Mouse (Mus musculus): ENCODE measurements around the gene Fam19a2.

Gene Fam19a2

DNA sequence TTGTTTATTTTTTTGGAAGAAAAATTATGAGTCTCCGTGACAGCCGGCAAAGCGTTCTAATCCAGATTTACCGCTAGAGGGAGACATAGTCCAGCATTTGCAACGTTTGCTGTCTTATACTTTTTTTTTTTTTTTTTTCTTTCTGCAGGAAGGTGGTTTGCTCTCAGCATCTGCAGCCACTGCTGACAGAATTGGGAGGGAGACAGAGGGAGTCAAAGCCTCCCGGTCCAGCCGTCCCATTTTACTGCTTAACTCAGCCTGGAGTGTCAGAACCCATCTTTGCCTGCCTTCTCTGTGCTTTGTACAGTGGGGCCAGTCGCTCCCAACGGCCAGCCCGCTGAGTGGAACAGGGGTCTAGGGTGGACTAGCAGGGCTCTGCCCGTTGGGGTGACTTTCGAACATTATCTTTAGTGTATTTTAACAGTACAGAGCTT lies at the start of gene Fam19a2:
Gene Fam19a2 (plus strand): TSS at position 121 of the 434 bp plus-strand sequence.
- peak; percentile 51 for DNase-seq

DNA sequence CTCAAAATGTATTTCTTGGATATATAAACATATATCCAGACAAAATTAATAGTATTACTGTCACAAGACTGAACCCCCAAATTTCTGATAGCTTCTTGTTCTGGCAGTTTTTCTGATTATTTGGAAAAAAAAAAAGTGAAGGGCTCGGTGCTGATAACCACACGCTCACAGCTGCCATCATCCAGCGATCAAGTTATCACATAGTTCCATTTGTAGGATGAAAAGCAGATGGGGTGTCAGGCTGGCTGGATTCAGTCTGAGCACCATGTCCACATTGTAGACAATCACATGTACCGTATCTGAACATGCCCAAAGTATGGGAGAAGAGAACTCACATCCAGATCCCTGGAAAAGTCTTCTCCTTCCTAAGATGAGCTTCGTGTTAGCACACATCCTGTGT lies 41.0 kb upstream of the Fam19a2 start:
- DNase-seq, result no peak

DNA sequence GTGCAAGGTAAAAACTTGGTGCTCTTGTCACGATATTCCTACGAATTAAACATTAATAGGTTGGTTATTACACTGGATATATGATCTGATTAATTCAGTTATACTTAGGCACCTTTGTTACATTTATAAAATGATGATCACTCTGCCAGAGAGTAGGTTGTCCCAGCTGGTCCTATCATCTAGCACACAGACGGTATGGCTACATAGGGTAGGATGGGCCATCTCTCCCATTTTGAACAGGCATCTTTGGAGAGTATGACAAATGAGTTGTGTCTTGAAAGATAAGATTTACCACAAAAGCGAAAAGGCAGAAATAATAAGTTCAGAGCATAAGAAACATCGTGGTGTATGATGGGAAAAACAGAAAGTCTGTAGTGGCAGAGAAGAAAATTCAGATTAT lies 34.4 kb upstream of the Fam19a2 start:
- no peak for DNase-seq

DNA sequence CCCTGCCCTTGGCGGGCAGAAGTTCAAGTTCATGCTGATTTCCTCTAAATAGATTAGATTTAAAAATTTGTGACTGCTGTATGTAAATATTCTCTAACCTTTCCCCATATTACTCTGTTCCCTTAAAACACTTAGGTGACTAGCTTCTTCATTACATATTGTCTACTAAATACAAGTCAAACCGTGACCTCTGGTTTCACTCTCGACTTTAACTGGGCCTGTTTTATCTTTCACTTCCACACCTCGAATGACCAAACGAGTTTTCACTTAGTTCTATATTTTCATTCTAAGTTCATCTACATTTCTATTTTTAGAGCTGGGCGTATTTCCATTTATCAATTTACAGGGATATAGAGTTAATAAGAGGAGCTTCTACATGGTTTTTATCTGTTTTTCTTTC lies 15.7 kb upstream of the Fam19a2 start:
- DNase-seq, result no peak

- DNase-seq, result no peak
Observed at GRCm38 (mm10) chr10:123251904-123252303, 11.9 kb upstream of the Fam19a2 start.

DNA sequence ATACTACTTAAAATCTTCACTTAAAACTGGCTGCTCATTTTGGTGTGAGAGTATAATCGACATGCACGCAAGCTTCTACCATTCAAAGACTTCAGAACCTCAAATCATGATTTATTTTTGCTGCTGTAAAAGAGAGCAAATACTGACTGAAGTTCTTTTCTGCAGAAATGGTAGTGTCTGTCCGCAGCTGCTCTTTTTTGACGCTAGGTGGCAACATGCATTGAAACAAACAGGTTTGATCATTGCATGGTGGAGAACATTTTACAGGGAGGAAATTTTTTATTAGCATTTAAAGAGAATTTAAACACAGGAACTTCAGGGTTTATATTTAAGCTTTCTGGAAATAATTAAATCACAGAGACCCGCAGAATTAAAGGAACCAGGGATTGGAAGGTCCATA lies 9.5 kb upstream of the Fam19a2 start:
- peak; percentile 24 for DNase-seq

- DNase-seq, result no peak
Observed at GRCm38 (mm10) chr10:123255674-123256348, 8.0 kb upstream of the Fam19a2 start.

DNA sequence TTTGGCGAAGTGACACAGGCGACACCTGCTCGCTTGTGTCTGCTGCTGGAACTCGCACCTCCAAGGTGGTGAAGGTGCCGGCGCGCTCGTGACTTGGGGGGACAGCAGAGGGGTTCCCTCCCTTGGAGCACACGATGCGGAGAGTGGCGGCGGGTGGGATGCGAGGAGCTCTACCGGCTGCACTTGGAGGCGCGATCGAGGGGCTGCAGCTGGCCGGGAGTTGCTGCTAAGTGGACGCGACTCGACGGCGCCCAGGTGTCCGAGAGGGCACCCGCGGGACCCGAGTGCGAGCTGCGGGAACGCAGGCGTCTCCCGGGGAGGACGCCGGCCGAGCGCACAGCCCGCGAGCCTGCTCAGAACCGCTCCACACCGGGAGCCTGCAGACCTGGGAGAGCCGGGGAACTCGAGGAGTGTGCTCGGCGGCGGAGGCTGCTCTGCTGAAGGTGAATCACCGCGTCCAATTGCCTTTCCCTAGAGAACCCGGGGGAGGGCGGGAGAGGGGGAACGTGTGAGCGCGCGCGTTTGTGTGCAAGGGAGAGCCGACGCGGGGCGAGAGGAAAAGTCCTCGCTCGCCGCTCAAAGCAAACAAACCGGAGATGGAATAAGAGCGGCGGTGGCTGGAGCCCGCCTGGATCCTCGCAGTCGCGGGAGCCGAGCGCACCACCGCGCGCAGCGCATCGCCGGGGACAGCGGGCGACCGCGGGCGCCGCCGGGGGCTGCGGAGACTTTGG lies 830 bp downstream of the Fam19a2 start:
- no peak for DNase-seq

DNA sequence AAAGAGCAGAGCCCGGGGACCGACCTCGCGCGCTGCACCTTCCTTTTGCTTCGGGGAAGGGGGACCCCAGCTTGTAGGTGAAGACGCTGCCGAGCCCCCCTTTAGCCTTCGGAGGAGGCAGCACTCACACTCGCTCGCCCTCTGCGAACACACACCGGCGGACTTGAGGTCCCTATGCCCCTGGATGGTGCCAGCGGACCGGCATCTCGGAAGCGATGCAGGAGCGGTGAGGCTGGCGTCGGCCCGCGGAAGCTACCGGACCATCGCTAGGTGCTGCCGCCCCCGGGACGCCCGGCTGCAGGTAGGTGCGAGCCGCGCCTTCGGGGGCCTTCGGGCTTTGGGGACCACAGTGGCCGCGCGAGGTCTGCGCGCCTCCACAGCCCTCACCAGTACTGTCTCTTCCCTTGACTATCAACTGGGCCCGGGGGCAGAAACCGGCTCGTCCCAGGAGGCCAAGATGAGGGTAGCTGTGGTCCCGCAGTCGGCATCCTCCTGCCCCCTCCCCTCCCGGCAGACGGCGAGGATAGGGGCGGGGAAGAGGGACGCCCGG lies 1.5 kb downstream of the Fam19a2 start:
- no peak for DNase-seq

- DNase-seq, result no peak
Observed at GRCm38 (mm10) chr10:123268568-123268967, 4.8 kb downstream of the Fam19a2 start.

GRCm38 (mm10) chr10:123274554-123274953 lies 10.8 kb downstream of the Fam19a2 start:
- no peak for DNase-seq

DNA sequence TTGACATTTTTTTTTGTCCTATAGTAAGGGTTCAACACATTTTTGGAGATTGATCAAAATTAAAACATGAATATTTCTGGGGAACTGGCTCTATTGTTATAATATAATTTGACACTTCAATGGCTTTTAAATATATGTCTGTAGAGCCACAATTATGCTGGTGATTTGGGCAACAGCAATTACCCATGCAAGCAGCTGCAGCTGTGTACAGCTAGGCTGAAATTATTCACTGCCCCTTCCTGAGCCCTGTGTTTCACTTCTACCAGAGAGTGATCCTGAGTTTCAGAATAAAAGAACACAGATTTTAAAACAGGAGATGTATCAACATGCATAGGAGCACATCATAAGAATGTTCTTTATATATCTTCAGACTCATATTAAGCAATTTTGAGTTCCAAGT lies 43.5 kb downstream of the Fam19a2 start:
- no peak for DNase-seq

- DNase-seq, result no peak
Observed at GRCm38 (mm10) chr10:123326271-123326670, 62.5 kb downstream of the Fam19a2 start.

- no peak for DNase-seq
Observed at GRCm38 (mm10) chr10:123341280-123341679, 77.5 kb downstream of the Fam19a2 start.

- DNase-seq, result peak; percentile 5
Observed at GRCm38 (mm10) chr10:123342591-123343236, 78.9 kb downstream of the Fam19a2 start.

DNA sequence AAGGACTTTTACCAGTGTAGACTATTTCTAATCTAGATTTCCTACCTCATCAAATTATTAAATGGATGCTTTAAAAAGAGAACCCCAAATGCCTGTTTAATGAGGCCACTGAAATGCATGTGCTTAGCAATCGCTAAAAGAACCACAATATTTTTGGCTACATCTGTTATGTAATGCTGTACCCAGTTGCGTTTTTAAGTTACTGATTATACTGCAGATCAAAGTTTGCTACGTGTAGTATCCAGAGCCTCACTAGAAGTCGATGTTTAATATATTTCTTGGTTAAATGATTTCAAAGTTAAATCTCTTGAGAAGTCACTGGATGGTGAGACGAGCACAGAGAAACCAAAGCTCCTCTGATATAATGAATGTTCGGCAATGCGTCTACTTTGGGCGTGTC lies 82.5 kb downstream of the Fam19a2 start:
- no peak for DNase-seq

DNA sequence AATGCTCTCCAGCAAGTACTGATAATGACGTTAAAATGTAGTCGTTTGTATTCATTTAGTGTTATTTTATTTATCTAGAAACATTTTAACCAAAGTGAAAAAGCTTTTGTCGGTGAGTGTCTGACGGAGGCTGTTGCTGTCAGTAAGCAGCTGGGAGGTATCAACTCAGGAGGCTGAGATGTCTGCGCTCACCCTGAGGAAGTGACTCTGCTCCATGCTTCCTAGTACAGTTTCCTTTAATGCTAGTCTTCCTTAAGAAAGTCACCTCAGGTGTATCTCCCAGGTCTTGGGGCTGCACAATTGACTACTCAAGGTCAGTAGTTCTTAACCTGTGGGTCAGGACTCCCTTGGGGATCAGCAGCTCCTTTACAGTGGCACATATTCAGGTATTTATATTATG lies 89.9 kb downstream of the Fam19a2 start:
- DNase-seq, result no peak

DNA sequence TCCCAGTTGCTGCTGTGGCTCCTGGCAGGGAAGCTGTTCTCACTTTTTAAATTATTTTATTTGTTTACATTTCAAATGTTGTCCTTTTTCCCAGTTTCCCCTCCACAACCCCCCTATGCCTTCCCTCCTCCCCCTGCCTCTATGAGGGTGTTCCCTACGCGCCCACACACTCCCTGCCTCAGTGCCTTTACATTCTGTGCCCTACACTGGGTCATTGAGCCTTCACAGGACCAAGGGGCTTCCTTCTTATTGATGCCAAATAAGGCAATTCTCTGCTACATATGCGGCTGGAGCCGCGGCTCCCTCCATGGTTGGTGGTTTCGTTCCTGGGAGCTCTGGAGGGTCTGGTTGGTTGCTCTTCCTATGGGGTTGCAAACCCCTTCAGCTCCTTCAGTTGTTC lies 93.2 kb downstream of the Fam19a2 start:
- no peak for DNase-seq

- no peak for DNase-seq
Observed at GRCm38 (mm10) chr10:123360492-123360891, 96.7 kb downstream of the Fam19a2 start.

DNA sequence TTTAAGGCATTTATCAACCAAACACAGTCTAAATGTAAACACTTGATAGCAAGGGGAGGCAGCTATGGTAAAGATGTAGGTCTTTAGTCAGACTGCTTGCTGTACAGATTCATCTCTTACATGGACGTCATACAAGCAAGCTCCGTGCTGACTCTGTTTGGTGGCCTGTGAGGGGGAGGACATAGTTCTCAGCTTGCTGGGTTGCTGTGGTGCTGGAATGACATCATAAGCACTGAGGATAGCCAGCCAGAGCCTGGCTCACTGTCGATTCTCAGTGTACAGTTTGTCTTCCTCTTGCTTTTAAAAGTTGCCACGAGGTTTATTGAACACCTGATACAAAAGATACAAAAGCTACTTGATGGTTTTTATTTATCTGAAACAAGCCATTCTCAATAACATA lies 100.8 kb downstream of the Fam19a2 start:
- DNase-seq, result no peak

GRCm38 (mm10) chr10:123367152-123367864 lies 103.5 kb downstream of the Fam19a2 start:
- no peak for DNase-seq

- DNase-seq, result no peak
Observed at GRCm38 (mm10) chr10:123383277-123383676, 119.5 kb downstream of the Fam19a2 start.

GRCm38 (mm10) chr10:123385641-123386040 lies 121.8 kb downstream of the Fam19a2 start:
- no peak for DNase-seq

Data from lung, postnatal 36 days (tissue).